Mouse (Mus musculus) right cerebral cortex, postnatal 14 days (tissue): ENCODE data around the gene Zfp362.
A peak's percentile ranks its signal among the peaks of the same experiment; 100 is the strongest.

ENCODE experiments used
- DNase-seq: peaks from one replicate; pipeline ENCODE4 v3.0.0; 2022

Zfp362 gene

DNA sequence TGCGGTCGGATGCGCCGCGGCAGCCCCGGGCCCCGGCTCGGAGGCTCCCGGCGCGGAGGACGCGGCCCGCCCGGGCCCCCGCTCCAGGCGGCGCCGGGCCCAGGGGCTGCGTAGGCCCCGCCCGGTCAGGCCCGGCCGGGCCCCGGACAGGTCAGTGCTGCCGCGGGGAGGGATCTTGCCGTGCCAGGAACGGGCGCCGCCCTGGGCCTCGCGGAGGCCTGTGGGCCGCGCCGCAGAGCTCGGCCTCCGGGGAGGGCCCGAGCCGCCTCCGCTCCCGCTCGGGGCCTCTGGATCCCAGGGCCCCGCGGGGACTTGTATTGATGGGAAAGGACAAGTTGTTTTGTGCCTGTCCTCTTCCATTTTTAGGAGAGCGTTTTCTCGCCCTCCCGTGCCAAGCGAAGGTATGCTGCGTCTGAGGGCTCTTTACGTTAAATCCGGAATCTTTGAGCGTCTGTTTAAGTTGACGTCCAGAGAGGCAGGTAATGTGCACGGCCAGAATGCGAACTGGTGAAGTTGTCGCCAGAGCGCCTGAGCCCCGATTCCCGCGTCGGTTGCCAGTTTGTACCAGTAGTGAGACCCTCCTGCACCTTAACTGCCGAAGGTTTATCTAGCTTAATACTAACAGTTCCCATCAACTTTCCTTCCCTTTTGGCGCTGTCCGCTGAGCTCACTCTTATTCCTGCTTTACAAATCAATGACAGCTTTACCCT, 78.0 kb downstream of the Zfp362 start:
- DNase-seq: no peak

DNA sequence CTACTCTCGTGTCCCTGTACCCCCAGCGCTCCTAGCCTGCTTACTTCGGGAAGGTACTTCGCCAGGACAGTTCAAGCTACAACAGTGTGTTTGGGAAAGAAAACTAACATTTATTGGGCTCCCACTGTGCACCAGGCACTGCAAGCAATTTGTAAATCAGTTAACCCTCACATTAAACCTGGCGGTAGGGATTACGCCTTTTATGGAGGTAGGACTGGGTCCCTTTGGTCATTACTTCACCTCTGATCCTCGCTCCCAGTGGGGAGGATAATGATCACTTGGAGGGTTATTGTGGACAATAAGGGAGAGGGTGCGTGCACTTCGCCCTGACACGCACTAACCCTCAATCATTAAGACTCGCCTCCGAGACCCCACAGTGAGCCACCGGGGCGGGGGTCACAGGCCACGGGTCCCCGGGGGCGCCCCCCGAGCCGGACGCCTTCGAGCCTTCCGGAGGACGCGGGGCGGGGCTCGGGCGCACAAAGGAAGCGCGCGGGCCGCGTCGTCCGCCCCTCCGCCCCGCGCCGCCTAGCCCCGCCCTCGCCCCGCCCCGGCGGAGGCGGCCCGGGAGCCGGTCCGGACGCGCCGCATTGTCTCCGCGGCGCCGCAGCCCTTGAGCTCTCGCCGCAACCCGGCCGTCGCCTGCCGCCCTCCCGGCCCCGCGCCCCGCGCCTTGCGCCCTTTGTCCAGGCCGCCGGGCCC, 78.7 kb downstream of the Zfp362 start:
- DNase-seq: peak; percentile 80

DNA sequence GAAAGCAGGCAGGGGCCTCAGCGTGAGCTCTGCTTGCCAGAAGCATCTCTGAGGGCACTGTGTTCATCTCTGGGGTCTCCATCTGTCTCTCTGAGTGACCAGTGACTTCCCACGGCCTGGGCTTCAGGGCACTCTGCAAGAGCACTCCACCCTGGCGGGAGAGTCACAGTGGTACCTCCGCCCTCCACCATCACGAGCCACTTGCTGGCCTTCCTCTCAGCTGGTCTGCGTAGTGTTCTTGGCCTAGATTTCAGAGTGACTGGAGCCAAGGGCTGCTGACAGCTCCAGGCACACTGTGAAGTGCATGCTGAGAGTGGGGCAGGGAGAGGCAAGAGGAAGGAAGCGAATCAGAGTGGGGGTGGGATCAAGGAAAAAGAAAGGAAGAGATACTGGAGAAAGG, 81.8 kb downstream of the Zfp362 start:
- no peak for DNase-seq

DNA sequence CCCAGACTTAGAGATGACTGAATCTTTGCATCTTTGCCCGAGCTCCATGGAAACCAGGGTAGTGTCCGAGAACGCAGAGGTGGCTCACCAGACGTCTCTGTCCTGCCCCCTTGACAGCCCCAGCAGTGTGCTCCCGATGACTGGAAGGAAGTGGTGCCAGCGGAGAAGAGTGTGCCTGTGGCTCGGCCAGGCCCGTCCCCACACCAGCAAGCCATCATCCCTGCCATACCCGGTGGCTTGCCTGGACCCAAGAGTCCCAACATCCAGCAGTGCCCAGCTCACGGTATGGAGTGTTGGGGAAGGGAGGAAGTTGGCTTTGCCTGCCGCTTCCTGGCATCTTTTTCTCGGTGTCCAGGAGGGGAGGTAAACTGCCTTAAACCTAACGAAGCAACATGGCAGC, 82.4 kb downstream of the Zfp362 start:
- DNase-seq: no peak
